Mouse (Mus musculus) spleen, adult 2 months (tissue): Measurements from ENCODE around the gene Chchd2.

Source experiments
- CTCF ChIP-seq: fragments of 200-500 bp; IDR thresholded peaks from 2 replicates; pipeline ENCODE4 v1.5.1; 2011; ENCODE audit warnings: mild to moderate bottlenecking, inconsistent platforms; ENCODE audit not compliant: insufficient read depth, insufficient read length, insufficient replicate concordance; ENCODE audit errors: extremely low read depth
- POLR2A ChIP-seq: fragments of 200-500 bp; IDR thresholded peaks from 2 replicates; pipeline ENCODE4 v1.6.1; 2011; ENCODE audit warnings: low read depth, low read length, inconsistent platforms

- TF ChIP-seq CTCF (no peak), POLR2A (no peak)
These were observed 21.9 kb upstream of the Chchd2 start for GRCm38 (mm10) chr5:129909147-129909546.
